Mouse (Mus musculus) heart, adult 2 months (tissue): Measurements from ENCODE around the gene Bbs12. TPM values are rescaled to one million over a fixed set of nuclear protein-coding genes. Genes with fewer than 3 reads are reported as not detected.

ENCODE experiments used
- DNase-seq, 2 experiments: peaks; one replicate each; pipeline ENCODE4 v3.0.0; 2021
- H3K27ac ChIP-seq: fragments of 200-600 bp; 2 replicates; pipeline ENCODE4 v1.8.1; 2022
- H3K27me3 ChIP-seq: fragments of 200-500 bp; 2 replicates; pipeline ENCODE4 v1.6.1; 2012; ENCODE audit warnings: mild to moderate bottlenecking, low read length, inconsistent platforms, mixed read lengths; ENCODE audit not compliant: control insufficient read depth, insufficient read depth
- H3K36me3 ChIP-seq: fragments of 200-500 bp; 2 replicates; pipeline ENCODE4 v1.6.1; 2012; ENCODE audit warnings: low read length, inconsistent platforms; ENCODE audit not compliant: control insufficient read depth, insufficient read depth
- H3K4me1 ChIP-seq: fragments of 200-500 bp; 2 replicates; pipeline ENCODE4 v1.6.1; 2011; ENCODE audit warnings: low read length; ENCODE audit not compliant: control insufficient read depth, insufficient read depth
- H3K4me3 ChIP-seq: fragments of 200-600 bp; 2 replicates; pipeline ENCODE4 v1.8.1; 2022
- H3K79me2 ChIP-seq: fragments of 200-500 bp; replicated peaks from 2 replicates; pipeline ENCODE4 v1.6.1; 2012; ENCODE audit warnings: mild to moderate bottlenecking, inconsistent platforms, low read length, moderate library complexity, mixed read lengths; ENCODE audit not compliant: control insufficient read depth, insufficient read depth
- H3K9ac ChIP-seq: fragments of 200-500 bp; 2 replicates; pipeline ENCODE4 v1.6.1; 2012; ENCODE audit warnings: low read depth, mild to moderate bottlenecking, control low read depth, inconsistent platforms, low read length, mixed read lengths
- CTCF ChIP-seq: fragments of 200-600 bp; IDR thresholded peaks from 2 replicates; pipeline ENCODE4 v1.8.1; 2022; ENCODE audit warnings: antibody characterized with exemption, mild to moderate bottlenecking, moderate library complexity
- EP300 ChIP-seq: fragments of 200-500 bp; IDR thresholded peaks from 2 replicates; pipeline ENCODE4 v1.6.1; 2011; ENCODE audit warnings: low read depth, low read length, control low read depth; ENCODE audit not compliant: insufficient read depth
- POLR2A ChIP-seq: fragments of 200-500 bp; IDR thresholded peaks from 2 replicates; pipeline ENCODE4 v1.6.1; 2011; ENCODE audit warnings: mild to moderate bottlenecking, low read depth, low read length, control low read depth; ENCODE audit not compliant: insufficient read depth
- WGBS: fragments of 180-500 bp; shearing (Covaris S2); methylation state at CpG from one replicate; pipeline ENCODE4 v1.1.7; 2018; 5-methylcytosine and 5-hydroxymethylcytosine counted together
- intact Hi-C: fragments of 180-260 bp; cut with DNase I; formaldehyde crosslinking; loops from one replicate; pipeline ENCODE4 v1.15.1; 2025
- polyA plus RNA-seq: library from polyadenylated mRNA; depleted of rRNA; stranded (reverse); fragments of >200 nt; gene quantifications from 2 replicates; pipeline ENCODE4 v1.2.3, GENCODE M21; 2012
- total RNA-seq, 2 experiments: library from RNA; stranded (reverse); gene quantifications; 2 replicates each; pipeline ENCODE4 v1.2.3; 2021

Bbs12 gene
- total and polyA plus RNA-seq, 3 experiments: 0.49 to 1.1 (median 0.97) TPM

DNA sequence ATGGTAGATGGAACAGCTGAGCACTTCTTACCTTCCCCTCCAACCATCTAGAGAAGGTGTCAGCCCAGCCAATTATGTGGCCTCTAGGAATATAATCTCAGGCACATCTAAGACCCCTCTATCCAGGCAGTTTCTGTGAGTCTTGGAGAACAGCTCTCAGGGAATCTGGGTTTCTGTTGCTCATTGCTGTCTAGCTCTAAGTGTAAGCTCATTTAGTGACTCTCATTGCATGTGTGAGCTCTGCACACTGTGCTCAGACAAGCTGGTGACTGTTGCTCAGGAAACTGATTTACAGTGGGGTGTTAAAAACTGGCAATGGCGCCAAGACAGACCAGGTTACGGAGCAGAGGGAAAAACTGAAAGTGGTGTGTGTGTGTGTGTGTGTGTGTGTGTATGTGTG is 20.4 kb upstream of the Bbs12 start:
- Histone ChIP-seq H3K27ac (no peak overlapping the region), H3K27me3 (no peaks in the 10 kb centered on the region), H3K36me3 (no peaks in the 10 kb centered on the region), H3K79me2 (no peaks in the 10 kb centered on the region), H3K4me3 (no peak overlapping the region), H3K4me1 (no peaks in the 10 kb centered on the region), H3K9ac (no peak overlapping the region)
- 89% methylated on average over 2 of the region's 2 CpGs for WGBS
- intact Hi-C loops: no loop called here
- no peak for DNase-seq
- TF ChIP-seq POLR2A: no peak

DNA sequence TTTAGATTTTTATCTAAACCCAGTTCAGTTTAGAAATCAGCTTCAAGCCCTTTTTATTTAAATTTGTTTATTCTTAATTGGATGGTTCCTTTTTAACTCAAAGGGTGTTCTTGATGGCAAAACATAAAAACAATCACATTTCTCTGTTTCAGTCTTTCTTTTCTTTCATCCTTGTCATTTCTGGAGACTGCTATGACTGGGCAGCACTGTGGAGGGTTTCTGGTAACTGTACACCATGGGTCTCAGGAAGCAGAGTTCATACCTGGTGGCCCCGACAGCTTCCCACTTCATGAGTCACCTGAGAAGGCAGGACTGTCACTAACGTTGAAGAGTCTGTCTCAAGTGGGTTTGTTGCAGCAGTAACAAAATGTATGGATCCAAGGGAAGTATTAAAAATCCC is 19.7 kb upstream of the Bbs12 start:
- no peak overlapping the region for H3K9ac ChIP-seq
- H3K79me2 ChIP-seq: no peaks in the 10 kb centered on the region; the same call in 1 of the 2 replicates
- no peak for DNase-seq
- intact Hi-C loops: no loop called here
- 62% methylated on average over 2 of the region's 2 CpGs for WGBS
- H3K27ac ChIP-seq: no peak overlapping the region
- no peaks in the 10 kb centered on the region for H3K4me1 ChIP-seq
- H3K27me3 ChIP-seq: no peaks in the 10 kb centered on the region
- TF ChIP-seq EP300: no peak
- no peak for TF ChIP-seq POLR2A
- no peak for TF ChIP-seq CTCF
- no peaks in the 10 kb centered on the region for H3K36me3 ChIP-seq
- no peak overlapping the region for H3K4me3 ChIP-seq

DNA sequence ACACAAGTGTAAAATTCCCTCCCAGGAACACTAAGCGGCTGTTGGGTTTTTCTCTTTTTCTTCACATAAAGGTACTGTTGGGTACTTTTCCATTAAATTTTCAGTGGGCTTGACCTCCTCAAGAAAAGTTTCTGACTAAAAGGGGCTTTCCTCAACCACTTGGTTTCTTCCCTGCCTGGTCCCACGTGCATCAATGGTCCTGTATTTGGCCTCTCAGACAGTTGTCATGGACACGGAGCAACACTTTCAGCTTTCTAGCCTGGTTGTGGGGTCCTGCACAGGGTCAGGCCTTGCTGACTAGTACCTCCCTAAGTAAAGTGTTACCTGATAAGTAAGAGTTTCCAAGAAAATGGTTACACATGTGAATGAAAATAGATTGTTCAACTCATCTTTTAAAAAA is 12.9 kb upstream of the Bbs12 start:
- Histone ChIP-seq H3K4me1 (no peaks in the 10 kb centered on the region), H3K9ac (no peak overlapping the region), H3K27me3 (no peaks in the 10 kb centered on the region), H3K4me3 (no peak overlapping the region), H3K27ac (no peak overlapping the region), H3K36me3 (no peaks in the 10 kb centered on the region), H3K79me2 (no peaks in the 10 kb centered on the region; the same call in 1 of the 2 replicates)
- intact Hi-C loops: no loop called here
- DNase-seq: no peak
- 76% methylated on average over 3 of the region's 3 CpGs for WGBS
- TF ChIP-seq CTCF (no peak), EP300 (no peak), POLR2A (no peak)

DNA sequence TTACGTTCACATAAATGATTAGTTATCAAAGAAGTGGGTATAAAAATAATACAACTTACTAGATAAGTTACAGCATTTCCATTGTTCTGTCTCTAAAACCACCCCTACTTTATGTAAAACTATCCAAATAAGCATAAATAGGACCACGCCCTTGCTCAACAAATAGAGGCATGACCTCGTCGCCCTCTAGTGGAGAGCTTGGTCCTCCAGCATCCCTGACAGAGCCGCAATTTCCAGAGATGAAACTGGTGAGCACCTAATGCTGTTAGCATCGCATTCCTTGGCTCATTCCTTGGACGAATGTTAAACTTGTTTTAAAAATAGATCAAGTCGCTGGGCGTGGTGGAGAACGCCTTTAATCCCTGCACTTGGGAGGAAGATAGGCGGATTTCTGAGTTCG is 9.7 kb upstream of the Bbs12 start:
- no peaks in the 10 kb centered on the region for H3K27me3 ChIP-seq
- 37% methylated on average over 12 of the region's 12 CpGs for WGBS
- no peaks in the 10 kb centered on the region for H3K4me1 ChIP-seq
- no peak overlapping the region for H3K27ac ChIP-seq
- intact Hi-C loops: no loop called here
- peak; percentile 26 to 38 for DNase-seq
- no peaks in the 10 kb centered on the region for H3K36me3 ChIP-seq
- no peak overlapping the region for H3K9ac ChIP-seq
- H3K79me2 ChIP-seq: no peaks in the 10 kb centered on the region
- H3K4me3 ChIP-seq: no peak overlapping the region
- TF ChIP-seq EP300 (no peak), CTCF (peak; percentile 81)

DNA sequence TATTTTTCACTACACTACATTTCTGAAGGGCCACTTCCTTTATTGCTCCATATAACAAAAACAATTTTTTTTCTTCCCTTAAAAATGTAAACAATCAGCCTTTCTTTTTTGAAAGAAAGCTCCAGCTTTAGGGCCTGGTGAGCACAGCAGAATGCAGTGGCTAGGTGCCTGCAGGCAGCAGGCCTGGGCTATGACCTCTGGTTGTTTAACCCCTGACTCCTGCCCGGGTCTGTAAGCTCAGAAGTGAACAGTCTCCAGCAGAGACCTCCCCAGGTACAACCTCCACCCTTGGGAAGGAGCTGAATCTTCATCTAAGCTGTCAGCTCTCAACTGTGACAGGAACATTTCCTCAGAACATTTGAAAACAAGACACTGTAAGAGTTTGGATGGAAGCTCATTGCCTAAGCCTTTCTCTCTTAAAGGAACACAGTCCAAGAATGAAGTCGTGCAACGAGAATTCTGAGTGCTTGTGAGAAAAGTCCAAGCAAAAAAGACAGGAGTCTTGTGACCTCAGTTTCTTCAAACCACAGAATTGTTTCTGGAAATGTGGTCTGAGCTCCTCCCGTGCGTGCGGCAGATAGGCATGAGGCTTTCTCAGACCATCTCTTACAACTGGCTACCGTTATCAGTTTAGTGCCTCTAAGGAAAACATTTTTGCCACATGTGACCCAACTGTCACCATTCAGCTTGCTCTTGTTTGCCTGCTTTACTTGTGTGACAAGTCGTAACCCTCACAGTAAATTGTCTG is 8.8 kb upstream of the Bbs12 start:
- Histone ChIP-seq H3K36me3 (no peaks in the 10 kb centered on the region), H3K27me3 (no peaks in the 10 kb centered on the region), H3K9ac (no peak overlapping the region), H3K4me3 (no peak overlapping the region), H3K79me2 (no peaks in the 10 kb centered on the region), H3K4me1 (no peaks in the 10 kb centered on the region), H3K27ac (no peak overlapping the region)
- intact Hi-C loops: no loop called here
- 67% methylated on average over 8 of the region's 8 CpGs for WGBS
- no peak for TF ChIP-seq CTCF
- no peak for TF ChIP-seq EP300
- TF ChIP-seq POLR2A: no peak
- DNase-seq: no peak

DNA sequence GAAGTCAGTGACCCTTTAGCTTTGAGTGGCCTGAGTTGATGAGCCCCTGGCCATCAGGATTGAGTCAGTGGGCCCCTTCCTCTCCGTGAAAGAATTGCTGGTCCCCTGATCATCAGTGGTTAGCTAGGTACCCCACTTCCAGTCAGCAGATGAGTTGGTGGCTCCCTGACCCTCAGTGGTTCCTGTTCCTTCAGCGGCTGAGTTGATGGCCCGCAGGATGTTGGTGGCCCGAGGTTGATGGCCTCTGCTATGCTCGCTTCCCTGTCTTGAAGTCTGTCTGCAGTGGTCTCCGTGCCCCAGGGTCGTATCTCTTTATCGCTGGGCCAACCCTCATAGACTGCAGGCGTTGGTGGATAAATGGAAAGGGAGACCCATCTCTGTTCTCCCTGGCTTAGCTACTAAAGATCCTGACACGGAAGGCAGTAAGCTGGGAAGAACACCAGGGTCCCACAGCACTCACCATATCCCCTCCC is 421 bp upstream of the Bbs12 start:
- Histone ChIP-seq H3K79me2 (no peaks in the 10 kb centered on the region), H3K27ac (peak overlapping the region; percentile 80), H3K27me3 (no peaks in the 10 kb centered on the region), H3K4me1 (peaks cover 9% of the 10 kb centered on the region), H3K36me3 (no peaks in the 10 kb centered on the region; the same call in none of the 2 replicates), H3K4me3 (peak overlapping the region; percentile 78), H3K9ac (peak overlapping the region; percentile 54)
- WGBS: 2% methylated on average over 10 of the region's 10 CpGs
- no peak for DNase-seq
- intact Hi-C loops: no loop called here
- TF ChIP-seq EP300: no peak
- no peak for TF ChIP-seq CTCF
- no peak for TF ChIP-seq POLR2A
